Mouse (Mus musculus) testis, adult 2 months (tissue): ENCODE results near the gene Ccdc13. TPM values are rescaled to one million over a fixed set of nuclear protein-coding genes. Genes with fewer than 3 reads are reported as not detected.

ENCODE experiments used
- H3K27ac ChIP-seq: fragments of 200-500 bp; 2 replicates; pipeline ENCODE4 v1.5.1; 2012; ENCODE audit warnings: low read depth, low read length; ENCODE audit not compliant: control insufficient read depth, insufficient read depth
- H3K27me3 ChIP-seq: fragments of 200-500 bp; 2 replicates; pipeline ENCODE4 v1.6.1; 2012; ENCODE audit warnings: mild to moderate bottlenecking, low read length, moderate library complexity; ENCODE audit not compliant: control insufficient read depth, insufficient read depth
- H3K36me3 ChIP-seq: fragments of 200-500 bp; 2 replicates; pipeline ENCODE4 v1.6.1; 2012; ENCODE audit warnings: mild to moderate bottlenecking, low read length; ENCODE audit not compliant: control insufficient read depth, insufficient read depth
- H3K4me1 ChIP-seq: fragments of 200-500 bp; 2 replicates; pipeline ENCODE4 v1.6.1; 2012; ENCODE audit warnings: low read length; ENCODE audit not compliant: control insufficient read depth, insufficient read depth
- H3K4me3 ChIP-seq: fragments of 200-500 bp; 2 replicates; pipeline ENCODE4 v1.5.1; 2012; ENCODE audit warnings: low read depth, mild to moderate bottlenecking, low read length, moderate library complexity, mixed read lengths; ENCODE audit not compliant: control insufficient read depth
- CTCF ChIP-seq: fragments of 200-500 bp; IDR thresholded peaks from 2 replicates; pipeline ENCODE4 v1.5.1; 2012; ENCODE audit warnings: low read depth, mild to moderate bottlenecking, inconsistent platforms, low read length, moderate library complexity; ENCODE audit not compliant: control insufficient read depth, insufficient read depth, insufficient replicate concordance
- POLR2A ChIP-seq: fragments of 200-500 bp; IDR thresholded peaks from 2 replicates; pipeline ENCODE4 v1.6.1; 2012; ENCODE audit warnings: low read depth, mild to moderate bottlenecking, inconsistent platforms, low read length, moderate library complexity; ENCODE audit not compliant: control insufficient read depth
- polyA plus RNA-seq: library from polyadenylated mRNA; depleted of rRNA; stranded (reverse); fragments of >200 nt; gene quantifications from 2 replicates; pipeline ENCODE4 v1.2.3, GENCODE M21; 2012

Ccdc13 gene
- polyA plus RNA-seq, 1 experiment = 109 TPM

GRCm38 (mm10) chr9:121819771-121820471 is 19.3 kb downstream of the Ccdc13 start:
- 0 out of 2 replicates have a peak, but pooled peaks cover 2% of the 10 kb centered on the region for H3K36me3 ChIP-seq
- H3K27me3 ChIP-seq = no peaks in the 10 kb centered on the region
- H3K4me3 ChIP-seq = no peak overlapping the region
- no peak overlapping the region; the same call in 1 of the 2 replicates for H3K27ac ChIP-seq
- peaks cover 2% of the 10 kb centered on the region; the same call in 1 of the 2 replicates for H3K4me1 ChIP-seq
- TF ChIP-seq POLR2A (no peak), CTCF (no peak)

GRCm38 (mm10) chr9:121819073-121819770 is 20.0 kb downstream of the Ccdc13 start:
- Histone ChIP-seq H3K27ac (no peak overlapping the region; the same call in 1 of the 2 replicates), H3K4me1 (peaks cover 2% of the 10 kb centered on the region; the same call in 1 of the 2 replicates), H3K4me3 (no peak overlapping the region), H3K36me3 (no peaks in the 10 kb centered on the region), H3K27me3 (no peaks in the 10 kb centered on the region)
- TF ChIP-seq POLR2A = no peak
- no peak for TF ChIP-seq CTCF

GRCm38 (mm10) chr9:121815183-121815582 is 24.1 kb downstream of the Ccdc13 start:
- no peak for TF ChIP-seq CTCF
- TF ChIP-seq POLR2A = no peak
- no peak overlapping the region for H3K27ac ChIP-seq
- no peaks in the 10 kb centered on the region for H3K27me3 ChIP-seq
- H3K4me3 ChIP-seq = no peak overlapping the region
- peaks cover 2% of the 10 kb centered on the region; the same call in 1 of the 2 replicates for H3K4me1 ChIP-seq
- no peaks in the 10 kb centered on the region for H3K36me3 ChIP-seq

GRCm38 (mm10) chr9:121810081-121810821 is 29.0 kb downstream of the Ccdc13 start:
- TF ChIP-seq POLR2A (no peak), CTCF (no peak)
- H3K4me1 ChIP-seq = no peaks in the 10 kb centered on the region
- no peak overlapping the region for H3K4me3 ChIP-seq
- H3K27me3 ChIP-seq = no peaks in the 10 kb centered on the region
- H3K36me3 ChIP-seq = no peaks in the 10 kb centered on the region
- no peak overlapping the region for H3K27ac ChIP-seq

- Histone ChIP-seq H3K27ac (no peak overlapping the region), H3K4me1 (no peaks in the 10 kb centered on the region)
- no peak for TF ChIP-seq POLR2A
- no peak for TF ChIP-seq CTCF
Measured at GRCm38 (mm10) chr9:121808511-121808910, 30.8 kb downstream of the Ccdc13 start.

GRCm38 (mm10) chr9:121807947-121808346 is 31.3 kb downstream of the Ccdc13 start:
- no peaks in the 10 kb centered on the region for H3K36me3 ChIP-seq
- TF ChIP-seq POLR2A = no peak
- TF ChIP-seq CTCF = no peak
- H3K27me3 ChIP-seq = no peaks in the 10 kb centered on the region
- no peak overlapping the region for H3K4me3 ChIP-seq
- no peaks in the 10 kb centered on the region; the same call in 1 of the 2 replicates for H3K4me1 ChIP-seq
- H3K27ac ChIP-seq = no peak overlapping the region

More at GRCm38 (mm10) chr9:121808511-121808910, 30.8 kb downstream of the Ccdc13 start:
- no peaks in the 10 kb centered on the region for H3K27me3 ChIP-seq
- no peak overlapping the region for H3K4me3 ChIP-seq
- no peaks in the 10 kb centered on the region for H3K36me3 ChIP-seq

- Histone ChIP-seq H3K4me1 (no peaks in the 10 kb centered on the region; the same call in 1 of the 2 replicates), H3K27ac (no peak overlapping the region), H3K27me3 (no peaks in the 10 kb centered on the region)
Measured at GRCm38 (mm10) chr9:121807546-121807945, 31.7 kb downstream of the Ccdc13 start.

More at GRCm38 (mm10) chr9:121807546-121807945, 31.7 kb downstream of the Ccdc13 start:
- Histone ChIP-seq H3K4me3 (no peak overlapping the region), H3K36me3 (no peaks in the 10 kb centered on the region)
- no peak for TF ChIP-seq CTCF
- TF ChIP-seq POLR2A = no peak
